Mouse (Mus musculus) embryo, embryonic 11.5 days (tissue): ENCODE results near the gene Catsperg1.
"Not testable (repeated sequence)": the region's sequence is repeated elsewhere in the genome, so short reads cannot be mapped to it uniquely, and the experiment has no call there.

Experiments
- DNase-seq: peaks from one replicate; pipeline ENCODE4 v3.0.0-alpha.2; 2012; ENCODE audit warnings: low read depth, low spot score

Gene Catsperg1

GRCm38 (mm10) chr7:29213675-29214082, at the start of gene Catsperg1:
Gene Catsperg1 (minus strand): TSS chr7:29214035.
- peak; percentile 46 for DNase-seq

- no peak for DNase-seq
Measured at GRCm38 (mm10) chr7:29262151-29262550, 48.3 kb upstream of the Catsperg1 start.

GRCm38 (mm10) chr7:29259781-29260730, 46.2 kb upstream of the Catsperg1 start:
- DNase-seq: no peak

- no peak for DNase-seq
Measured at GRCm38 (mm10) chr7:29257368-29257767, 43.5 kb upstream of the Catsperg1 start.

- DNase-seq: no peak
Measured at GRCm38 (mm10) chr7:29255875-29256274, 42.0 kb upstream of the Catsperg1 start.

GRCm38 (mm10) chr7:29253842-29254241, 40.0 kb upstream of the Catsperg1 start:
- no peak for DNase-seq

- no peak for DNase-seq
Measured at GRCm38 (mm10) chr7:29251166-29251565, 37.3 kb upstream of the Catsperg1 start.

- no peak for DNase-seq
Measured at GRCm38 (mm10) chr7:29248261-29248841, 34.5 kb upstream of the Catsperg1 start, which contains the start of gene 2200002D01Rik. Gene 2200002D01Rik (minus strand): TSS chr7:29248466.

- no peak for DNase-seq
Measured at GRCm38 (mm10) chr7:29247706-29248105, 33.9 kb upstream of the Catsperg1 start.

GRCm38 (mm10) chr7:29247314-29247700, 33.5 kb upstream of the Catsperg1 start:
- peak; percentile 56 for DNase-seq

- DNase-seq: no peak
Measured at GRCm38 (mm10) chr7:29246619-29247313, 32.9 kb upstream of the Catsperg1 start.

GRCm38 (mm10) chr7:29246015-29246414, 32.2 kb upstream of the Catsperg1 start:
- DNase-seq: no peak

- no peak for DNase-seq
Measured at GRCm38 (mm10) chr7:29244732-29245416, 31.0 kb upstream of the Catsperg1 start.

- DNase-seq: peak; percentile 99
Measured at GRCm38 (mm10) chr7:29238019-29238967, 24.5 kb upstream of the Catsperg1 start, which contains the start of gene Yif1b. Gene Yif1b (plus strand): TSS chr7:29238329.

GRCm38 (mm10) chr7:29237596-29237995, 23.8 kb upstream of the Catsperg1 start:
- DNase-seq: not testable (repeated sequence)

GRCm38 (mm10) chr7:29236593-29236992, 22.8 kb upstream of the Catsperg1 start:
- DNase-seq: no peak

GRCm38 (mm10) chr7:29234661-29235060, 20.8 kb upstream of the Catsperg1 start:
- DNase-seq: no peak

- no peak for DNase-seq
Measured at GRCm38 (mm10) chr7:29233745-29234144, 19.9 kb upstream of the Catsperg1 start.

GRCm38 (mm10) chr7:29232247-29233013, 18.6 kb upstream of the Catsperg1 start, which contains the start of gene Kcnk6:
Gene Kcnk6 (minus strand): TSS chr7:29232515.
- DNase-seq: no peak
